Mouse (Mus musculus): ENCODE results near the gene Klhl28.

Gene Klhl28

GRCm38 (mm10) chr12:64965124-64966026 is at the start of gene Klhl28, which contains the start of gene Togaram1:
Gene Klhl28 (minus strand): TSS chr12:64965534.
Gene Togaram1 (plus strand): TSS chr12:64965804.
- DNase-seq: peak; percentile 98 to 99

GRCm38 (mm10) chr12:65007725-65008124 is 42.4 kb upstream of the Klhl28 start:
- no peak for DNase-seq

- DNase-seq: no peak
These were observed 12.2 kb upstream of the Klhl28 start for GRCm38 (mm10) chr12:64977518-64977917.

GRCm38 (mm10) chr12:64976191-64976590 is 10.9 kb upstream of the Klhl28 start:
- DNase-seq: no peak

- DNase-seq: no peak
These were observed 10.2 kb upstream of the Klhl28 start for GRCm38 (mm10) chr12:64975558-64975957.

- DNase-seq: no peak
These were observed 6.7 kb upstream of the Klhl28 start for GRCm38 (mm10) chr12:64972063-64972462.

- DNase-seq: no peak
These were observed 6.1 kb upstream of the Klhl28 start for GRCm38 (mm10) chr12:64971399-64971798.

GRCm38 (mm10) chr12:64968067-64968466 is 2.7 kb upstream of the Klhl28 start:
- DNase-seq: no peak

- DNase-seq: no peak
These were observed 2.1 kb upstream of the Klhl28 start for GRCm38 (mm10) chr12:64967470-64967869.

GRCm38 (mm10) chr12:64966652-64967435 is 1.5 kb upstream of the Klhl28 start:
- DNase-seq: peak in 1 of 2 experiments; percentile 6

GRCm38 (mm10) chr12:64966101-64966631 is 832 bp upstream of the Klhl28 start:
- peak; percentile 61 to 74 for DNase-seq

GRCm38 (mm10) chr12:64964560-64964959 is 774 bp downstream of the Klhl28 start:
- DNase-seq: no peak

- DNase-seq: peak in 1 of 2 experiments; percentile 13
These were observed 27.8 kb downstream of the Klhl28 start for GRCm38 (mm10) chr12:64937493-64937892.

- DNase-seq: peak; percentile 94 to 96
These were observed 47.5 kb downstream of the Klhl28 start, which contains the start of gene Gm527 for GRCm38 (mm10) chr12:64917578-64918471. Gene Gm527 (plus strand): TSS chr12:64917906.

- DNase-seq: no peak
These were observed 48.6 kb downstream of the Klhl28 start for GRCm38 (mm10) chr12:64916735-64917134.

- DNase-seq: no peak
These were observed 52.3 kb downstream of the Klhl28 start for GRCm38 (mm10) chr12:64912996-64913395.

GRCm38 (mm10) chr12:64903186-64903585 is 62.1 kb downstream of the Klhl28 start:
- DNase-seq: no peak

- no peak for DNase-seq
These were observed 62.8 kb downstream of the Klhl28 start for GRCm38 (mm10) chr12:64902506-64902905.

- DNase-seq: peak; percentile 29 to 31
These were observed 68.1 kb downstream of the Klhl28 start for GRCm38 (mm10) chr12:64897060-64897730.

Measured in thymus, postnatal 36 days (tissue).